Mouse (Mus musculus) kidney, postnatal 25 days (tissue): ENCODE data around the gene Dctd.
A peak's percentile ranks its signal among the peaks of the same experiment; 100 is the strongest.

Source experiments
- DNase-seq, 2 experiments: peaks; one replicate each; pipeline ENCODE4 v3.0.0; 2021; ENCODE audit warnings: mixed read lengths in 2 of 2

Dctd gene

GRCm38 (mm10) chr8:48098792-48099191 lies at the start of gene Dctd:
TSS of gene Dctd (plus strand) at chr8:48099092.
- no peak for DNase-seq

GRCm38 (mm10) chr8:48053611-48054010 lies 45.3 kb upstream of the Dctd start:
- DNase-seq = peak in 1 of 2 experiments; percentile 8

GRCm38 (mm10) chr8:48063526-48064072 lies 35.3 kb upstream of the Dctd start:
- DNase-seq = no peak

GRCm38 (mm10) chr8:48074149-48074548 lies 24.7 kb upstream of the Dctd start:
- DNase-seq = no peak

DNA sequence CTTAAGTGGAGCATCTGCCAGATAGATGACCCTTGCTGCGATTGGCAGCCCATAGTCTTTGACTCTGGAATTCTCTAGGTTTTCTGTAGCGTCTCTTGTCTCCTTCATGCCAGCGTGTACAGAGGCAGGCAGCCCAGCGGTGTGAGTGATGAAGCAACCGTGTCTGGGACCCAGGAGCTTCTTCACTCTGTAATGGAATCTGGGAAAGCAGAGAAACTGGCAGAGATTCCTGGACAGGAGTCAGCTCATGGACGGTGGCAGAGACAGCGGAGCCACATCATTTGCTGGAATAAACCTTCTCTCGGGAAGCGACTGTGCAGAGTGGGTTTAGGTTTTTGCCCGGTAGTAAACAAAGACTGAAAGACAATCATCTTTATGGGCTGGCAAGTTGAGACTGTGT lies 16.5 kb upstream of the Dctd start:
- no peak for DNase-seq

GRCm38 (mm10) chr8:48090661-48091060 lies 8.2 kb upstream of the Dctd start:
- DNase-seq = no peak

GRCm38 (mm10) chr8:48095378-48095777 lies 3.5 kb upstream of the Dctd start:
- DNase-seq = no peak

GRCm38 (mm10) chr8:48097131-48097794 lies 1.6 kb upstream of the Dctd start:
- peak; percentile 78 to 85 for DNase-seq

GRCm38 (mm10) chr8:48098081-48098639 lies 732 bp upstream of the Dctd start:
- DNase-seq = no peak

GRCm38 (mm10) chr8:48100100-48100787 lies 1.4 kb downstream of the Dctd start:
- DNase-seq = no peak

- DNase-seq = no peak
These were observed 10.5 kb downstream of the Dctd start for GRCm38 (mm10) chr8:48109373-48109855.

- peak; percentile 62 to 80 for DNase-seq
These were observed 11.2 kb downstream of the Dctd start for GRCm38 (mm10) chr8:48109856-48110780.

DNA sequence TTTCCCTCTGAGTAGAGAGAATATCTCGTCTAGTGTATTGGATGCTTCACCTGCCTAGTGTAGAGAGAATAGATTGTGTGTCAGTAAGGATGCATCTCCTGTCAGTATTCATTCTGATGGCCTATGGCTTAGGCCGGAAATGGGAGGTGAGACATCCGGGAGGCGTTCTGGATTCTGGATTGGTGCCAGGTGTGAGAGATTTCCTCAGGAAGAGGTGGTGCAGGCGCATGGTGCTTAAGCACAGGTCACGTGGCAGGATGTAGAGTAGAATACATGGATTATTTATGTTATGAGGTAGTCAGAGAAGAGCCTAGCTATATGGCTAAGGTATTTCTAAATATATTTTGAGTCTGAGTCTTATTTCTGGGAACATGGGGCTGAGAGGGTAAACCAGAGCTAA lies 15.7 kb downstream of the Dctd start:
- DNase-seq = peak; percentile 24 to 51

DNA sequence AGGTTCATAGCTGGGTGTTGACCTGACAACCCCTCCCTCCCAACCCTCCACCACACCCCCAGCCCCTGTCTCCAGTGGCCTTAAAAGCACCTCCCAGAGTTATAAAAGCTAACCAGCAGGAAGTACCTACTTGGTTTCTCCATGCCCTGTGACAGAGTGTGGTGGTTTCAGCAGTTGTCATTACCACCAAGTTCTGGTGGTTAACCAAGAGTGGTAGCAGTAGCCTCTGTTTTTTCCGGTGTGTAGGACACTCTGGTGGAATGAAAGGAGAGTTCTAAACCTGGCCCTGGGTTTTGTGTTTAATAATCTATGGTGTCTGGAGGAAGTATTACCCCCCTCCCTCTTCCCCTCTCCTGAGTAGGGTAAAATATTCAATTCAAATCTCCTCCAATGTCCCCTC lies 24.1 kb downstream of the Dctd start:
- no peak for DNase-seq

DNA sequence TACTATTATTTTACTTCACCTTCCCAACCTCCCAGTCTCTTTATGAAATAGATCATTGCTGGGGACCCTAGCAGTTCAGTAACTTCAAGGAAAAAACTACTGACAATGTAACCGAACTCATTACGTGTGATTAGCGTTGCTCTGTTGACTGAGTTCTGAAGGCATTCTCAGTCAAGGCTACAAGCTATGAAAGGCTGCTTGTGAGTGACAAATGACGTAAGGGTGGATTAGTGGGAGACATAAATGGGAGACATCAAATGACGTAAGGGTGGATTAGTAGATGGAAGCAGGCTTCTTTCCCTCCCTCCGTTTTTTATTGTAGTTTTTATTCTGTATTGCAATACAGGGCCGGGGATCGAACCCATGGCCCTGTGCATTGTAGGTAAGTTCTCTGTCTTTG lies 26.0 kb downstream of the Dctd start:
- no peak for DNase-seq

DNA sequence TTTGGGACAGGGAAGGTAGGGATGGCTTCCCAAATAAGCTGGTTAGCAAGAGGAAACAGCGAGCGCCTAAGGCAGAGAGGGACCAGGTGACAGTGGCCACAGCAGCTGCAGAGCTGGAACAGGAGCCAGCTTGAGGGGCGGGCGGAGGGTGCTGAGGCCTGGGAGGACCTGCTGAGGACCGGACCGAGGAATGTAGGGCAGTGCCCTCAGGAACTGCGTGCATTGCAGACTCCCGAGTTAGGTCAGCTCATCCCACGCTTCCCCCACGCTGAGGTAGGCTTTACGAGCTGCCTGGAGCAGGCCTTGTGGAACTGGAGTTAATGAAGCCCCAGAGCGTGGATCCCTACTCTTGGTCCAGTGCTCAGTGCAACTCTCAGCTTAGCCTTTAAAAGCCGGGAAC lies 28.1 kb downstream of the Dctd start:
- DNase-seq = peak; percentile 13 to 63

GRCm38 (mm10) chr8:48130266-48130665 lies 31.4 kb downstream of the Dctd start:
- DNase-seq = no peak

GRCm38 (mm10) chr8:48133321-48133720 lies 34.4 kb downstream of the Dctd start:
- DNase-seq = no peak

GRCm38 (mm10) chr8:48136804-48137650 lies 38.1 kb downstream of the Dctd start:
- no peak for DNase-seq

DNA sequence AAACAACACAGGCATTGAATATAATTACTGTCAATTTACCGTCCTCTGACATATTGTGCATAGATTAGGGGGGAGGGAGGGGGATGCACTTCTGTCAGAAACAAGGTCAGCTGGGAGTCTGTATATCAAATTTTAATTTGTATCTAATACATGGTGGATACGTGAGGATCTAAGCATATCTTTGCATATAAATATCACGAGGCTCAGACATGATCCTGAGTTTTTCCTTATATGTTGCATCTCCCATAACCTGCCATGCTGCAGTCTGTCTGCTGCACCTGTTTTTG lies 38.7 kb downstream of the Dctd start:
- DNase-seq = no peak

DNA sequence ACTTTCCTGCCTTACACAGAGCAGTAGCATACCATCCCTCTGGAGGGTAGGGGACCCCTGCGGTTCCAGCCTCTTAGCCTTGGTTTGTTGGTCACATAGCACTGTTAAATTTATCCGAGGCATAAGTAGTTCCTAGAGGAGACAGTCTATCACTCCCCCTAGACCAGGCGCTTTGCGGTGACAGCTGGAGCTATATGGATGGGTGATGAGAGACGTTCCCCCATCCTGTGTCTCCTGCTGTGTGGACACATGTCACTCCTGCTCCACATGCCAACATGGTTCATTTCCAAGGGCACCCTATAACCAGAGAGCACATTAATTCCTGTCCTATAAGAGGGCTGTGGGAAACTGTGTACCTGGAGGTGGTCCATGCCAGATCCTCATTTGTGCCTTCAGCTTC lies 42.1 kb downstream of the Dctd start:
- no peak for DNase-seq

- DNase-seq = no peak
These were observed 46.9 kb downstream of the Dctd start for GRCm38 (mm10) chr8:48145766-48146165.
